Mouse (Mus musculus) thymus, postnatal 14 days (tissue): ENCODE measurements around the gene Vmn2r60.
"Not testable (repeated sequence)": the region's sequence is repeated elsewhere in the genome, so short reads cannot be mapped to it uniquely, and the experiment has no call there.

Experiments
- DNase-seq: peaks from one replicate; pipeline ENCODE4 v3.0.0; 2021

Gene Vmn2r60

DNA sequence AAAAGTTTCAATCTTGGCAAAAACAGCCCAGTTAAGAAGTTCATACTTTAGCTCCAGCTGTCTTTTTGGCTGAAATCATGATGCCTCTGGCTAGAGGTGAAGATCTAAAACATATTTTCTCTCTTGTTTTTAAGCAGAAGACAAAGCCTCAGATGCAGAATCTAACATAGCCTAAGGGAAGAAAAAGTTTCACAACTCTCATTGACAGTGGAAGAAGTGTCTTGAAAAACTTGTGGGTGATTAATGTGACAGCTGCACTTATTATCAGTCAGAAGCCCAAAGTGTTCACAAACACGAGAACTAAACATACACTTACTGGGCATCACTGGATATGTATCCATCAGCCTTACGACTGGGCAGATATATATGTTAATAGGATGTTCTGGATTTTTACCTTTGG lies at the start of gene Vmn2r60:
Gene Vmn2r60 (plus strand): TSS at position 301 of the 400 bp plus-strand sequence.
- no peak for DNase-seq

DNA sequence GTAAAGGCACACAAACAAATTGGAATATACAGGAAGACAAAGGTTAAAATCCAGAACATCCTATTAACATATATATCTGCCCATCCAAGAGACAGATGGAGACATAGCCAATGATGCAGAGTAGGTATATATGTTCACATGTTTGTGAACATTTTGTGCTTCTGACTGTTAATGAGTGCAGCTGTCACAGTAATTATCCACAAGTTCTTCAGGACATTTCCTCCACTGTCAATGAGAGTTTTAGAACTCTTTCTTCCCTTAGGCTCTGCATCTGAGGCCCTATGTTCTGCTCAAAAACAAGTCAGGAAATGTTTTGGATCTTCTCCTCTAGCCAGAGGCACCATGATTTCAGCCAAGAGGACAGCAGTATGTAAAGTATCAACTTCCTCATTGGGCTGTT lies 48.6 kb upstream of the Vmn2r60 start, which contains the start of gene Vmn2r59:
Gene Vmn2r59 (minus strand): TSS at position 101 of the 400 bp plus-strand sequence.
- no peak for DNase-seq

GRCm38 (mm10) chr7:42107061-42107460 lies 509 bp upstream of the Vmn2r60 start:
- DNase-seq = not testable (repeated sequence)
